Mouse (Mus musculus) neural tube, embryonic 11.5 days (tissue): Measurements from ENCODE around the gene E2f8. TPM values are rescaled to one million over a fixed set of nuclear protein-coding genes. Genes with fewer than 3 reads are reported as not detected.

Experiments
- ATAC-seq: fragments of 200-750 bp; cut with Nextera tagmentation; 2 replicates; pipeline ENCODE4 v1.8.0; 2017; ENCODE audit warnings: moderate number of reproducible peaks, mild to moderate bottlenecking, moderate TSS enrichment, moderate library complexity; ENCODE audit not compliant: insufficient read depth, low FRiP score, low TSS enrichment
- DNase-seq: peaks from one replicate; pipeline ENCODE4 v3.0.0-alpha.2; 2015; ENCODE audit warnings: low spot score
- H3K27ac ChIP-seq: fragments of 300-500 bp; sonication (generic); 2 replicates; pipeline ENCODE4 v1.5.1; 2014; ENCODE audit warnings: low read depth, mild to moderate bottlenecking, low read length
- H3K27me3 ChIP-seq: fragments of 300-500 bp; sonication (generic); 2 replicates; pipeline ENCODE4 v1.6.1; 2014; ENCODE audit warnings: mild to moderate bottlenecking, low read length, mixed read lengths; ENCODE audit not compliant: control insufficient read depth, insufficient read depth
- H3K36me3 ChIP-seq: fragments of 300-500 bp; sonication (generic); 2 replicates; pipeline ENCODE4 v1.6.1; 2014; ENCODE audit warnings: mild to moderate bottlenecking, low read length, moderate library complexity, mixed read lengths; ENCODE audit not compliant: control insufficient read depth, insufficient read depth
- H3K4me1 ChIP-seq: fragments of 300-500 bp; sonication (generic); 2 replicates; pipeline ENCODE4 v1.6.1; 2014; ENCODE audit warnings: low read length, mixed read lengths; ENCODE audit not compliant: control insufficient read depth, insufficient read depth
- H3K4me2 ChIP-seq: fragments of 300-500 bp; sonication (generic); 2 replicates; pipeline ENCODE4 v1.6.1; 2014; ENCODE audit warnings: low read depth, mild to moderate bottlenecking, moderate library complexity
- H3K4me3 ChIP-seq: fragments of 300-500 bp; sonication (generic); 2 replicates; pipeline ENCODE4 v1.5.1; 2014; ENCODE audit warnings: low read depth, low read length
- H3K9ac ChIP-seq: fragments of 300-500 bp; sonication (generic); 2 replicates; pipeline ENCODE4 v1.6.1; 2014; ENCODE audit warnings: mild to moderate bottlenecking, low read length
- H3K9me3 ChIP-seq: fragments of 300-500 bp; sonication (generic); 2 replicates; pipeline ENCODE4 v1.6.1; 2016; ENCODE audit warnings: low read length; ENCODE audit not compliant: control insufficient read depth
- WGBS: fragments of 180-500 bp; shearing (Covaris S2); extraction: QIAGEN DNeasy Blood & Tissue Kit; methylation state at CpG from one replicate; pipeline ENCODE4 v1.1.7; 2014; 5-methylcytosine and 5-hydroxymethylcytosine counted together
- polyA plus RNA-seq: library from polyadenylated mRNA; unstranded; fragments of >200 nt; fragmentation: Nextera tagmentation; extraction: Ambion mirVana; gene quantifications from 2 replicates; pipeline ENCODE4 v1.2.1, GENCODE M21; 2014

E2f8 gene
- polyA plus RNA-seq, 1 experiment from 2014 or later: 16.5 TPM

- H3K27me3 ChIP-seq: peaks cover 9% of the 10 kb centered on the region; the same call in 1 of the 2 replicates
These were observed 2.3 kb upstream of the E2f8 start for GRCm38 (mm10) chr7:48883525-48884265.

GRCm38 (mm10) chr7:48881971-48882609 is 694 bp upstream of the E2f8 start:
- H3K4me3 ChIP-seq: peak overlapping the region; percentile 80
- H3K9ac ChIP-seq: peak overlapping the region; percentile 61
- ATAC-seq (no peak), DNase-seq (peak; percentile 38)
- no peaks in the 10 kb centered on the region for H3K9me3 ChIP-seq
- no peak overlapping the region for H3K27ac ChIP-seq
- H3K27me3 ChIP-seq: peaks cover 9% of the 10 kb centered on the region; the same call in 1 of the 2 replicates
- H3K4me2 ChIP-seq: peak overlapping the region; percentile 97
- 0 out of 2 replicates have a peak, but pooled peaks cover 4% of the 10 kb centered on the region for H3K36me3 ChIP-seq
- 2% methylated on average over 28 of the region's 28 CpGs for WGBS
- peaks cover 6% of the 10 kb centered on the region; the same call in 1 of the 2 replicates for H3K4me1 ChIP-seq

More at GRCm38 (mm10) chr7:48883525-48884265, 2.3 kb upstream of the E2f8 start:
- ATAC-seq (no peak), DNase-seq (no peak)
- no peaks in the 10 kb centered on the region for H3K36me3 ChIP-seq
- no peak overlapping the region for H3K9ac ChIP-seq
- WGBS: 87% methylated on average over 4 of the region's 4 CpGs
- H3K27ac ChIP-seq: no peak overlapping the region
- peaks cover 6% of the 10 kb centered on the region; the same call in 1 of the 2 replicates for H3K4me1 ChIP-seq
- no peak overlapping the region for H3K4me2 ChIP-seq
- H3K4me3 ChIP-seq: no peak overlapping the region
- no peaks in the 10 kb centered on the region for H3K9me3 ChIP-seq

- ATAC-seq (peak; percentile 98), DNase-seq (peak; percentile 98)
- peak overlapping the region; percentile 80 for H3K27ac ChIP-seq
- WGBS: under 1% methylated on average over 66 of the region's 77 CpGs
- H3K9ac ChIP-seq: peak overlapping the region; percentile 88
- H3K4me2 ChIP-seq: peak overlapping the region; percentile 97
- H3K4me1 ChIP-seq: peaks cover 6% of the 10 kb centered on the region; the same call in 1 of the 2 replicates
- H3K9me3 ChIP-seq: no peaks in the 10 kb centered on the region
- H3K36me3 ChIP-seq: peaks cover 5% of the 10 kb centered on the region; the same call in 1 of the 2 replicates
- peak overlapping the region; percentile 80 for H3K4me3 ChIP-seq
- H3K27me3 ChIP-seq: peaks cover 9% of the 10 kb centered on the region; the same call in 1 of the 2 replicates
These were observed 560 bp downstream of the E2f8 start for GRCm38 (mm10) chr7:48880591-48881481.

GRCm38 (mm10) chr7:48879574-48879973 is 1.8 kb downstream of the E2f8 start:
- Histone ChIP-seq H3K27ac (no peak overlapping the region), H3K4me3 (peak overlapping the region; percentile 20), H3K9ac (no peak overlapping the region), H3K4me1 (peaks cover 6% of the 10 kb centered on the region; the same call in 1 of the 2 replicates), H3K9me3 (no peaks in the 10 kb centered on the region), H3K36me3 (peaks cover 9% of the 10 kb centered on the region; the same call in 1 of the 2 replicates), H3K27me3 (peaks cover 6% of the 10 kb centered on the region; the same call in 1 of the 2 replicates), H3K4me2 (peak overlapping the region; percentile 33)
- ATAC-seq (no peak), DNase-seq (no peak)
- WGBS: 75% methylated on average over 3 of the region's 3 CpGs

GRCm38 (mm10) chr7:48877786-48878390 is 3.5 kb downstream of the E2f8 start:
- no peak overlapping the region for H3K4me3 ChIP-seq
- no peak overlapping the region for H3K4me2 ChIP-seq
- DNase-seq: no peak
- no peak overlapping the region for H3K27ac ChIP-seq
- H3K27me3 ChIP-seq: peaks cover 4% of the 10 kb centered on the region; the same call in 1 of the 2 replicates
- H3K9ac ChIP-seq: no peak overlapping the region
- H3K4me1 ChIP-seq: peaks cover 6% of the 10 kb centered on the region; the same call in 1 of the 2 replicates
- H3K36me3 ChIP-seq: peaks cover 15% of the 10 kb centered on the region
- no peak for ATAC-seq
- no peaks in the 10 kb centered on the region for H3K9me3 ChIP-seq
- WGBS: 64% methylated on average over 15 of the region's 15 CpGs

GRCm38 (mm10) chr7:48876526-48876925 is 4.9 kb downstream of the E2f8 start:
- WGBS: 76% methylated on average over 4 of the region's 4 CpGs
- Histone ChIP-seq H3K4me3 (no peak overlapping the region), H3K9ac (no peak overlapping the region), H3K36me3 (peaks cover 24% of the 10 kb centered on the region), H3K4me1 (0 out of 2 replicates have a peak, but pooled peaks cover 3% of the 10 kb centered on the region), H3K9me3 (no peaks in the 10 kb centered on the region), H3K4me2 (no peak overlapping the region), H3K27ac (no peak overlapping the region), H3K27me3 (no peaks in the 10 kb centered on the region)
- DNase-seq (peak; percentile 34), ATAC-seq (no peak)

- no peak for ATAC-seq
- H3K4me3 ChIP-seq: no peak overlapping the region
- H3K4me2 ChIP-seq: no peak overlapping the region
- no peaks in the 10 kb centered on the region for H3K9me3 ChIP-seq
- H3K27me3 ChIP-seq: no peaks in the 10 kb centered on the region
- WGBS: 94% methylated on average over 14 of the region's 14 CpGs
- no peak for DNase-seq
- 0 out of 2 replicates have a peak, but pooled peaks cover 3% of the 10 kb centered on the region for H3K4me1 ChIP-seq
- H3K27ac ChIP-seq: no peak overlapping the region
- peaks cover 29% of the 10 kb centered on the region for H3K36me3 ChIP-seq
- no peak overlapping the region for H3K9ac ChIP-seq
These were observed 6.3 kb downstream of the E2f8 start for GRCm38 (mm10) chr7:48875096-48875495.

- DNase-seq (no peak), ATAC-seq (no peak)
- WGBS: 92% methylated on average over 11 of the region's 11 CpGs
- H3K4me1 ChIP-seq: no peaks in the 10 kb centered on the region
- peaks cover 31% of the 10 kb centered on the region for H3K36me3 ChIP-seq
- no peak overlapping the region for H3K9ac ChIP-seq
- no peak overlapping the region for H3K4me3 ChIP-seq
- H3K27ac ChIP-seq: no peak overlapping the region
- no peak overlapping the region for H3K4me2 ChIP-seq
- no peaks in the 10 kb centered on the region for H3K27me3 ChIP-seq
- no peaks in the 10 kb centered on the region for H3K9me3 ChIP-seq
These were observed 10.1 kb downstream of the E2f8 start for GRCm38 (mm10) chr7:48871292-48871691.
